Mouse (Mus musculus) neural tube, embryonic 11.5 days (tissue): Measurements from ENCODE around the gene Ubxn10. TPM values are rescaled to one million over a fixed set of nuclear protein-coding genes. Genes with fewer than 3 reads are reported as not detected.

Experiments used
- ATAC-seq: fragments of 200-750 bp; cut with Nextera tagmentation; 2 replicates; pipeline ENCODE4 v1.8.0; 2017; ENCODE audit warnings: moderate number of reproducible peaks, mild to moderate bottlenecking, moderate TSS enrichment, moderate library complexity; ENCODE audit not compliant: insufficient read depth, low FRiP score, low TSS enrichment
- DNase-seq: peaks from one replicate; pipeline ENCODE4 v3.0.0-alpha.2; 2015; ENCODE audit warnings: low spot score
- H3K27ac ChIP-seq: fragments of 300-500 bp; sonication (generic); 2 replicates; pipeline ENCODE4 v1.5.1; 2014; ENCODE audit warnings: low read depth, mild to moderate bottlenecking, low read length
- H3K27me3 ChIP-seq: fragments of 300-500 bp; sonication (generic); 2 replicates; pipeline ENCODE4 v1.6.1; 2014; ENCODE audit warnings: mild to moderate bottlenecking, low read length, mixed read lengths; ENCODE audit not compliant: control insufficient read depth, insufficient read depth
- H3K36me3 ChIP-seq: fragments of 300-500 bp; sonication (generic); 2 replicates; pipeline ENCODE4 v1.6.1; 2014; ENCODE audit warnings: mild to moderate bottlenecking, low read length, moderate library complexity, mixed read lengths; ENCODE audit not compliant: control insufficient read depth, insufficient read depth
- H3K4me1 ChIP-seq: fragments of 300-500 bp; sonication (generic); 2 replicates; pipeline ENCODE4 v1.6.1; 2014; ENCODE audit warnings: low read length, mixed read lengths; ENCODE audit not compliant: control insufficient read depth, insufficient read depth
- H3K4me2 ChIP-seq: fragments of 300-500 bp; sonication (generic); 2 replicates; pipeline ENCODE4 v1.6.1; 2014; ENCODE audit warnings: low read depth, mild to moderate bottlenecking, moderate library complexity
- H3K4me3 ChIP-seq: fragments of 300-500 bp; sonication (generic); 2 replicates; pipeline ENCODE4 v1.5.1; 2014; ENCODE audit warnings: low read depth, low read length
- H3K9ac ChIP-seq: fragments of 300-500 bp; sonication (generic); 2 replicates; pipeline ENCODE4 v1.6.1; 2014; ENCODE audit warnings: mild to moderate bottlenecking, low read length
- H3K9me3 ChIP-seq: fragments of 300-500 bp; sonication (generic); 2 replicates; pipeline ENCODE4 v1.6.1; 2016; ENCODE audit warnings: low read length; ENCODE audit not compliant: control insufficient read depth
- WGBS: fragments of 180-500 bp; shearing (Covaris S2); extraction: QIAGEN DNeasy Blood & Tissue Kit; methylation state at CpG from one replicate; pipeline ENCODE4 v1.1.7; 2014; 5-methylcytosine and 5-hydroxymethylcytosine counted together
- polyA plus RNA-seq: library from polyadenylated mRNA; unstranded; fragments of >200 nt; fragmentation: Nextera tagmentation; extraction: Ambion mirVana; gene quantifications from 2 replicates; pipeline ENCODE4 v1.2.1, GENCODE M21; 2014

Gene Ubxn10
- polyA plus RNA-seq, 1 experiment from 2014 or later: 1.0 TPM

- Histone ChIP-seq H3K4me2 (peak within 1 kb of the TSS; percentile 43), H3K27me3 (no peaks in the 10 kb centered on the region), H3K4me3 (peak within 1 kb of the TSS; percentile 25), H3K9me3 (no peaks in the 10 kb centered on the region), H3K4me1 (peaks cover 8% of the 10 kb centered on the region), H3K36me3 (no peaks in the 10 kb centered on the region), H3K27ac (no peak within 1 kb of the TSS), H3K9ac (peak within 1 kb of the TSS; percentile 52)
- no peak for ATAC-seq
- 55% methylated on average over 18 of the region's 18 CpGs for WGBS
- DNase-seq: no peak
Observed at GRCm38 (mm10) chr4:138724354-138725126, 12.4 kb downstream of the Ubxn10 start, which contains the start of gene Pla2g2c. TSS of gene Pla2g2c (plus strand) at chr4:138724792.

GRCm38 (mm10) chr4:138723493-138724281, 13.3 kb downstream of the Ubxn10 start:
- Histone ChIP-seq H3K9ac (no peak overlapping the region), H3K4me1 (peaks cover 8% of the 10 kb centered on the region), H3K9me3 (no peaks in the 10 kb centered on the region), H3K36me3 (no peaks in the 10 kb centered on the region), H3K4me3 (no peak overlapping the region), H3K4me2 (no peak overlapping the region), H3K27ac (no peak overlapping the region), H3K27me3 (no peaks in the 10 kb centered on the region)
- 64% methylated on average over 15 of the region's 15 CpGs for WGBS
- ATAC-seq: no peak
- DNase-seq: no peak

GRCm38 (mm10) chr4:138719264-138719596, 17.7 kb downstream of the Ubxn10 start:
- H3K9ac ChIP-seq: no peak overlapping the region
- no peak overlapping the region for H3K4me3 ChIP-seq
- H3K9me3 ChIP-seq: no peaks in the 10 kb centered on the region
- H3K27me3 ChIP-seq: no peaks in the 10 kb centered on the region
- H3K4me2 ChIP-seq: no peak overlapping the region
- no peak overlapping the region for H3K27ac ChIP-seq
- DNase-seq (no peak), ATAC-seq (no peak)
- H3K36me3 ChIP-seq: no peaks in the 10 kb centered on the region
- H3K4me1 ChIP-seq: peaks cover 3% of the 10 kb centered on the region; the same call in 1 of the 2 replicates
- WGBS: 86% methylated on average over 5 of the region's 5 CpGs

- H3K36me3 ChIP-seq: no peaks in the 10 kb centered on the region
- H3K27me3 ChIP-seq: no peaks in the 10 kb centered on the region
- no peak overlapping the region for H3K4me3 ChIP-seq
- ATAC-seq (no peak), DNase-seq (no peak)
- WGBS: 82% methylated on average over 5 of the region's 5 CpGs
- H3K9me3 ChIP-seq: no peaks in the 10 kb centered on the region
- no peak overlapping the region for H3K27ac ChIP-seq
- no peak overlapping the region for H3K4me2 ChIP-seq
- no peak overlapping the region for H3K9ac ChIP-seq
- H3K4me1 ChIP-seq: no peaks in the 10 kb centered on the region
Observed at GRCm38 (mm10) chr4:138718586-138719263, 18.2 kb downstream of the Ubxn10 start.

GRCm38 (mm10) chr4:138716697-138717096, 20.3 kb downstream of the Ubxn10 start:
- 90% methylated on average over 9 of the region's 9 CpGs for WGBS
- no peak for DNase-seq
- no peak overlapping the region for H3K4me3 ChIP-seq

GRCm38 (mm10) chr4:138714186-138714585, 22.8 kb downstream of the Ubxn10 start:
- Histone ChIP-seq H3K36me3 (no peaks in the 10 kb centered on the region), H3K9me3 (no peaks in the 10 kb centered on the region), H3K9ac (no peak overlapping the region), H3K27me3 (no peaks in the 10 kb centered on the region), H3K4me2 (no peak overlapping the region), H3K4me3 (no peak overlapping the region), H3K27ac (no peak overlapping the region), H3K4me1 (no peaks in the 10 kb centered on the region)
- DNase-seq: no peak
- 75% methylated on average over 1 of the region's 1 CpGs for WGBS
- ATAC-seq: no peak

More at GRCm38 (mm10) chr4:138716697-138717096, 20.3 kb downstream of the Ubxn10 start:
- Histone ChIP-seq H3K27me3 (no peaks in the 10 kb centered on the region), H3K9me3 (no peaks in the 10 kb centered on the region), H3K4me2 (no peak overlapping the region), H3K36me3 (no peaks in the 10 kb centered on the region), H3K9ac (no peak overlapping the region), H3K27ac (no peak overlapping the region), H3K4me1 (no peaks in the 10 kb centered on the region)
- ATAC-seq: no peak

- Histone ChIP-seq H3K36me3 (no peaks in the 10 kb centered on the region), H3K4me1 (no peaks in the 10 kb centered on the region), H3K4me2 (no peak overlapping the region), H3K27ac (no peak overlapping the region), H3K4me3 (no peak overlapping the region), H3K27me3 (no peaks in the 10 kb centered on the region), H3K9ac (no peak overlapping the region), H3K9me3 (no peaks in the 10 kb centered on the region)
- DNase-seq (no peak), ATAC-seq (no peak)
- WGBS: 78% methylated on average over 8 of the region's 8 CpGs
Observed at GRCm38 (mm10) chr4:138712621-138713020, 24.3 kb downstream of the Ubxn10 start.

- Histone ChIP-seq H3K4me3 (no peak overlapping the region), H3K9me3 (no peaks in the 10 kb centered on the region)
- WGBS: 88% methylated on average over 11 of the region's 11 CpGs
Observed at GRCm38 (mm10) chr4:138712096-138712495, 24.9 kb downstream of the Ubxn10 start.

More at GRCm38 (mm10) chr4:138712096-138712495, 24.9 kb downstream of the Ubxn10 start:
- no peaks in the 10 kb centered on the region for H3K4me1 ChIP-seq
- H3K36me3 ChIP-seq: no peaks in the 10 kb centered on the region
- no peaks in the 10 kb centered on the region for H3K27me3 ChIP-seq
- no peak overlapping the region for H3K9ac ChIP-seq
- H3K27ac ChIP-seq: no peak overlapping the region
- DNase-seq: no peak
- ATAC-seq: no peak
- no peak overlapping the region for H3K4me2 ChIP-seq
